Mouse (Mus musculus) limb, embryonic 14.5 days (tissue): ENCODE data around the gene Dnttip1. TPM values are rescaled to one million over a fixed set of nuclear protein-coding genes. Genes with fewer than 3 reads are reported as not detected.

Experiments
- ATAC-seq: fragments of 200-750 bp; cut with Nextera tagmentation; 2 replicates; pipeline ENCODE4 v1.8.0; 2017; ENCODE audit warnings: low read depth, moderate number of reproducible peaks, moderate TSS enrichment; ENCODE audit not compliant: low FRiP score
- DNase-seq: peaks from one replicate; pipeline ENCODE4 v3.0.0-alpha.2; 2015; ENCODE audit warnings: low spot score
- H3K27ac ChIP-seq: fragments of 300-500 bp; sonication (generic); replicated peaks from 2 replicates; pipeline ENCODE4 v1.5.1; 2014; ENCODE audit warnings: low read depth, mild to moderate bottlenecking, low read length, moderate library complexity, mixed read lengths
- H3K27me3 ChIP-seq: fragments of 300-500 bp; sonication (generic); 2 replicates; pipeline ENCODE4 v1.6.1; 2014; ENCODE audit warnings: low read length, mixed read lengths; ENCODE audit not compliant: control insufficient read depth, insufficient read depth
- H3K36me3 ChIP-seq: fragments of 300-500 bp; sonication (generic); 2 replicates; pipeline ENCODE4 v1.6.1; 2014; ENCODE audit warnings: mild to moderate bottlenecking, low read length, moderate library complexity, mixed read lengths; ENCODE audit not compliant: control insufficient read depth, insufficient read depth
- H3K4me1 ChIP-seq: fragments of 300-500 bp; sonication (generic); 2 replicates; pipeline ENCODE4 v1.6.1; 2014; ENCODE audit warnings: antibody characterized with exemption, low read length, mixed read lengths; ENCODE audit not compliant: control insufficient read depth, insufficient read depth
- H3K4me2 ChIP-seq: fragments of 300-500 bp; sonication (generic); replicated peaks from 2 replicates; pipeline ENCODE4 v1.6.1; 2014; ENCODE audit warnings: low read depth, mild to moderate bottlenecking, low read length, moderate library complexity; ENCODE audit not compliant: severe bottlenecking
- H3K4me3 ChIP-seq: fragments of 300-500 bp; sonication (generic); replicated peaks from 2 replicates; pipeline ENCODE4 v1.5.1; 2014; ENCODE audit warnings: low read length
- H3K9ac ChIP-seq: fragments of 300-500 bp; sonication (generic); 2 replicates; pipeline ENCODE4 v1.6.1; 2014; ENCODE audit warnings: mild to moderate bottlenecking, low read depth, low read length, moderate library complexity; ENCODE audit not compliant: severe bottlenecking
- H3K9me3 ChIP-seq: fragments of 300-500 bp; sonication (generic); 2 replicates; pipeline ENCODE4 v1.6.1; 2016; ENCODE audit warnings: low read length; ENCODE audit not compliant: control insufficient read depth
- POLR2A ChIP-seq: fragments of 200-500 bp; IDR thresholded peaks from 2 replicates; pipeline ENCODE4 v1.8.0; 2012; ENCODE audit warnings: inconsistent platforms, mild to moderate bottlenecking, moderate library complexity, borderline replicate concordance; ENCODE audit not compliant: insufficient read depth, insufficient read length; ENCODE audit errors: extremely low read depth
- WGBS: fragments of 180-500 bp; shearing (Covaris S2); extraction: QIAGEN DNeasy Blood & Tissue Kit; methylation state at CpG from one replicate; pipeline ENCODE4 v1.1.7; 2014; 5-methylcytosine and 5-hydroxymethylcytosine counted together
- polyA plus RNA-seq, 2 experiments: library from polyadenylated mRNA; depleted of rRNA in 1 of 2; stranded (reverse) in 1 of 2; unstranded in 1 of 2; fragments of >200 nt; fragmentation: Nextera tagmentation in 1 of 2; extraction: Ambion mirVana in 1 of 2; gene quantifications; 2 replicates each; pipeline versions ENCODE4 v1.2.1 to v1.2.3; 2012 to 2014

Gene Dnttip1
- polyA plus RNA-seq, 2 experiments: 58.6 to 70.1 TPM

DNA sequence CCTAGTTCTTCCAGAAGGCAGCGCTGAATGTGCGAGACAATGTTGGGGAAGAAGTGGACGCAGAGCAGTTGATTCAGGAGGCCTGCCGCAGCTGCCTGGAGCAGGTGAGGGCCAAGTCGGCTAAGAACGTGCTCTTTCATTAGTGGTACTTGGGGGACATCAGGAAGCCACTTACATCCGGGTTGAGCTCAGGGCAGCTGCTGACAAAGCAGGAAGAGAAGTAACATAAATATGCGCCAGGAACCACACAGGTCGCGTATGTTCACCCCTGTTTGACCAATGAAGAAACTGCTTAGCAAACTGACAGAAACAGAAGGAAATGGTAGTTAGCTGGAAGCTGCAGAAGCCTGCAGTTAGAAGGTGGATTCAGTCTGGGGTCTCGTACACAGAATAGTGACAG, 8.3 kb downstream of the Dnttip1 start:
- H3K4me2 ChIP-seq: no peak overlapping the region
- H3K36me3 ChIP-seq: peaks cover 92% of the 10 kb centered on the region
- no peak overlapping the region for H3K9ac ChIP-seq
- DNase-seq (no peak), ATAC-seq (no peak)
- TF ChIP-seq POLR2A: no peak
- WGBS: 86% methylated on average over 11 of the region's 11 CpGs
- no peaks in the 10 kb centered on the region for H3K9me3 ChIP-seq
- no peaks in the 10 kb centered on the region for H3K4me1 ChIP-seq
- H3K27ac ChIP-seq: no peak overlapping the region
- H3K4me3 ChIP-seq: no peak overlapping the region
- no peaks in the 10 kb centered on the region for H3K27me3 ChIP-seq

DNA sequence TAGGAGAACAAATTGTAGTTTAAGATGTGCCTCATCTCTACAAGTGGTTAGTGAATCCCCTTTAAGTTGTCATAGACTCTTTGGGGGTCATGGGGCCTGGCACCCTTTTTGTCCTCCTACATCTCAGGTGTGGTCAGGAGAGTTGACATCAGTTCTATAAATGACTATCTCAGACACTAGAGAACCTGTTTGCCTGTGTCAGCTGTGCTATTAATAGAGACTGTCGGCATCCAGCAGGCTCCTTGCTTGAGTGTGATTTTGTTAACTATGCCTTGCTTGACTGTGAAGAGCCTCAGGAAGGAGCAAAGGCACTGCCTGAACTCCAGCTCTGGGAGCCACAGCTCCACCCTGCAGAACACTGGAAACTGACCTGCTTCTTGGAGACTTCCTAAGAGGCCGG, 9.0 kb downstream of the Dnttip1 start:
- no peak overlapping the region for H3K4me2 ChIP-seq
- TF ChIP-seq POLR2A: no peak
- H3K36me3 ChIP-seq: peaks cover 96% of the 10 kb centered on the region
- H3K27me3 ChIP-seq: no peaks in the 10 kb centered on the region
- H3K9me3 ChIP-seq: no peaks in the 10 kb centered on the region
- DNase-seq (no peak), ATAC-seq (no peak)
- 95% methylated on average over 2 of the region's 2 CpGs for WGBS
- H3K27ac ChIP-seq: no peak overlapping the region
- no peak overlapping the region for H3K4me3 ChIP-seq
- H3K9ac ChIP-seq: no peak overlapping the region
- no peaks in the 10 kb centered on the region for H3K4me1 ChIP-seq

DNA sequence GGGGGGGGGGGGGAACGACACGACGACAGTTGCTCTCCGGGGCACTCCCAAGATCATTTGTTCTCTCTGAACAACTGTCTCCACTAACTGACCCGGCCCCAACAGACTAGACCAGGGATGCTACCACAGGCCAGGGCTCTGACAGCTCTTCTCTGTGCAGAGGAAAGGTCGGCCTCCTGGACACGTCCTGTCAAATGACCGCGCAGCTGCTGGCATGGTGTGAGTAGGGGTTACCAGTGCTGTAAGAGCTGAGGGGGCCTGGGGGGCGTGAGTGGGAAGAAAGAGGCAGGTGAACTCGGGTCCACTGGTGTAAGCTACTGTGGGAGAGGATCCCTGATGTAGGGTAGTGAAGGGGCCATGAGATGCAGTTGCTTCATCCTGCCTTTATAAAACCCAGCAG, 12.1 kb downstream of the Dnttip1 start:
- no peak overlapping the region for H3K4me2 ChIP-seq
- H3K9me3 ChIP-seq: no peaks in the 10 kb centered on the region
- H3K27ac ChIP-seq: no peak overlapping the region
- H3K9ac ChIP-seq: no peak overlapping the region
- no peak for TF ChIP-seq POLR2A
- 91% methylated on average over 9 of the region's 11 CpGs for WGBS
- H3K36me3 ChIP-seq: peaks cover 96% of the 10 kb centered on the region
- DNase-seq: no peak
- ATAC-seq: no peak
- H3K4me3 ChIP-seq: no peak overlapping the region
- H3K27me3 ChIP-seq: no peaks in the 10 kb centered on the region
- no peaks in the 10 kb centered on the region for H3K4me1 ChIP-seq

- ATAC-seq: no peak
- H3K36me3 ChIP-seq: peaks cover 97% of the 10 kb centered on the region
Observed at GRCm38 (mm10) chr2:164758692-164759091, 12.9 kb downstream of the Dnttip1 start.

DNA sequence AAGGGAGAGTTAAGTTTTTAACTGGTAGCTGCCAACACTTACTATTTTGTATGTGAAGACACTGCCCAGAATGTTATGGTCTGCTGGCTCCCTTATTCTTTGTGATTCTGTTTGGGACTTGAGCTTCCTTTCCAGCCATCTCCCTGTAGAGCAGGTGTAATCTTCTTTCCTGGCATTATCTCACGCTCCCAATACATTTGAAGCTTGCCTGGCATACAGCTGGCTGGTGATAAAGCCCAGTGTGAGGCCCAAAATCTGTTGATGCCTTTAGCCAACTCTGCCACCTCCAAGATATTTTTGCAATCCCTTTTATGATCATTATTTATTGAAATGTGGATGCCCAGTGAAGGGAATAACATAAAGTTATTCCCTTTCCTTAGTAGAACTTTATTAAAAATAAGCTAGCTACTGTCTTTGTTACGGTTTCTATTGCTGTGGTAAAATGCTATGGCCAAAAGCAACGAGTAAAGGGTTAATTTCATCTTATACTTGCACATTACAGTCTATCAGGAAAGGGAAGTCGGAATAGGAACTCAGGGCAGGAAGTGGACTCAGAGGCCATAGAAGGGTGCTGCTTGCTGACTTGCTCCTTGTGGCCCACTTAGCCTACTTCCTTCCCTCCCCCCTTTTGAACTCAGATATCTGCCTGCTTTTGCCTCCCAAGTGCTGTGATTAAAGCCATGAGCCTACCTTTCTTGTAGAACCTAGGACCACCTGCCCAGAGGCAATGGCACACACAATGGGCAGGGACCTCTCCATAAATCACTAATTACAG, 14.5 kb downstream of the Dnttip1 start:
- no peaks in the 10 kb centered on the region for H3K4me1 ChIP-seq
- TF ChIP-seq POLR2A: no peak
- no peaks in the 10 kb centered on the region for H3K9me3 ChIP-seq
- ATAC-seq (no peak), DNase-seq (no peak)
- no peak overlapping the region for H3K27ac ChIP-seq
- WGBS: 89% methylated on average over 4 of the region's 4 CpGs
- no peak overlapping the region for H3K9ac ChIP-seq
- peaks cover 92% of the 10 kb centered on the region for H3K36me3 ChIP-seq
- H3K4me2 ChIP-seq: no peak overlapping the region
- no peak overlapping the region for H3K4me3 ChIP-seq
- H3K27me3 ChIP-seq: no peaks in the 10 kb centered on the region

More at GRCm38 (mm10) chr2:164758692-164759091, 12.9 kb downstream of the Dnttip1 start:
- 60% methylated on average over 1 of the region's 1 CpGs for WGBS
- no peak overlapping the region for H3K9ac ChIP-seq
- no peak for TF ChIP-seq POLR2A
- DNase-seq: no peak
- H3K4me3 ChIP-seq: no peak overlapping the region
- H3K9me3 ChIP-seq: no peaks in the 10 kb centered on the region
- H3K4me2 ChIP-seq: no peak overlapping the region
- no peak overlapping the region for H3K27ac ChIP-seq
- H3K27me3 ChIP-seq: no peaks in the 10 kb centered on the region
- no peaks in the 10 kb centered on the region for H3K4me1 ChIP-seq
